Mouse (Mus musculus): ENCODE measurements around the gene Rrnad1.
A peak's percentile ranks its signal among the peaks of the same experiment; 100 is the strongest.

The Rrnad1 gene

DNA sequence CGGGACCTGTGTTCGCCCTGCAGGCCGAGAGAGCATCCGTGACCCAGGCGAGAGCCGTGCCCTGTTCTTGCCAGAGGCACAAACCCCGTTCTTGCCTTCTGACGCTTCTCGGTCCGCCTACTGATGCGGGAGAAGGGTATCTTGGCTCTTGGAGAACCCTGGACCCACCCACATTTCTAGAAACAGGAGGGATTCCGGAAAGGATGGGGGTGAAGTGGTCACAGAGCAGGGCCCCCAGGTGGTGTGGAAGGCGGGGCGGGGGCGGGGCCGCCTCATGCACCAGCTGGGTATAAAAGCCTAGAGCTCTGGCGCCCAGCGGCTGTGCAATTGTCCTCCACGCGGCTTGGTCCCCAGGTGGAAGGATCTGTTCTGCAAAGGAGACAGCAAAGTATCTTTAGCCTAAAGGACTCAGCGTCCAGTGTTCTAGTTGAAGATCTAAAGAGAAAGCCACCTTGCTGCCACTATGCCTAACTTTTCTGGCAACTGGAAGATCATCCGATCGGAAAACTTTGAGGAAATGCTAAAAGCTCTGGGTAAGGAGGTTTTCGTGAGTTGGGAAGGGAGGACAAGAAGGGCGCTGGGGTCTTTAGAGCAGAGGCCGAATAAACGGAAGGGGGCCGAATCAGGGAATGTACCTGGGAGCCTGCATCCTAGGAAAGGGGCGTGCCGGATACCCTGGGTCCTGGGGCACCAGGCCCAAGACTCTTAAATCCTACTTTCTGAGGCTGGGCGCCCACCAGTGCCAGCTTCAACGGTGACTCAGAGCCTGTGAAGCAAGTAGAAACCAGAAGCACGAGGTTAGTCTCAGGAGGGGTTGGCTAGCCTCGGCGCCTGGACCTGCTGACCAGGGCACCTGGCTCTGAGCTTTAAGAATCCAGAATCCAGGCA, 18.1 kb upstream of the Rrnad1 start, which contains the start of gene Crabp2:
Gene Crabp2, plus strand, starts transcription at position 289 of the 888 bp plus-strand sequence.
- peak; percentile 38 for DNase-seq

DNA sequence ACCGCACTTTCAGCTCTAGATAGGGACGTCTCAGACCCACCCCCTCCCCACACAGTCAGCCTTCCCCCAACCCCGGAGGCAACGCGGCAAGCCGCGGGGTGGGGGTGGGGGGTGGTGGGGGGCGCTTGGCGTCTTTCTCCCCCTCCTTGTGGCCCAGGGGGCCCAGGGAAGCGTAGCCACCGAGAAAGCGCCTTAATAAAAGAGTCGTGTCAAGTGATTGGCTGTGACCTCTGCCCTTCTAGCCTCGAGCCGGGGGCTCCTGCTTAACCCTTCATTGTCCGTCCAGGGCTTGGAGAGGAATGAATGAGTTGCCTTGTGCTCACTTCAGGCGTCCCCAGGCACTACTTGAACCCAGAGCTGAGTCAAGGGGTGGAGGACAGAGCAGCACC, 17.3 kb upstream of the Rrnad1 start:
- no peak for DNase-seq

DNA sequence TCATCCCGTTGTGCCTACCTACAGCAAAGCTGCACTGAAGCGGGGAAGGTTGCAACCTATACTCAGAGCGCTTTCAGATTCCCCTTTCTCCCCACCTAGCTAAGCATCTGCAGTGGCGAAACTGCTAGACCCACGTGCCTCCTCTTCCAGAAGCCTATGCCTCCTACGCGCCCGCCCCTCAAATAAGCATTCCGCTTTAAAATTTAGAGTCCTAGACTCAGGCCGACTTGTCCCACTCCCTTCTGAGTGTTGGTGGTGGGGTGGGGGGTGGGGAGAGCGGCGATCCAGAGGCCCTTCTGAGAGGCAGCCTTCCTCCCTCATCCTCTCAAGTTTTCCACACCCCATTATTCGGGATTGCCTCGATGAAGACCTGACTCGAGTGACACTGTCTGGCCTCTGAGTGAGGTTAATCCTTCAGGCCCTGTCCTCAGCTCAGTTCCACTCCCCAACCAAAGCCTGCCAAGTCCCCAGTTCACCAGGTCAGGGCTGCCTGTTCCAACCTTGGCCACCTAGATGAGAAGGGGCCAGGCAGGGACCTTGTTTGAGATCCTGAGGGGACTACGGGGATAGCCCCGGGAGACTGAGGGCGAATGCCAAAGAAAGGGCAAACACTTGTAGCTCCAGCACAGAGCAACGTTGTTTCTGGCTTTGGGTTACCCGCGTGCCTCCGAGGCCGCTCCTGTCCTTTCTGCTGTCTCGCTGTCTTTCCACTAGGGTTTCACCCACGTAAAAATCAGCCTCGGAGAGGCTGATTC, 16.7 kb upstream of the Rrnad1 start:
- peak; percentile 19 for DNase-seq

DNA sequence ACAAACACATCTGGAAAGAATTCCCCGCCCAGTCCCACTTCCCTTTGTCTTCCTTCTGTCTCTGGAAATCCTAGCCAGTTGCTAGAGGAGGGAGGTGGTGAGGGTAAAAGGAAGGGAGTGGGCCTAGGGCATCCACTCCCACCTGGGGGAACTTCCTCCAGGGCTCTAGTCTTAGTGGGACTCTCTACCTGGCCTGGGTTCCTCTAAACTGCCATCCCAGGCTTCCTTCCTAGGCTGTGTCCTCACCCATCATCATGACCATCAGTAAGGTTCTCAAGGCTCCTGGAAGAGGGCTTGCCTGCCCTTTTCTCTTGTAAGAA, 16.0 kb upstream of the Rrnad1 start:
- no peak for DNase-seq

DNA sequence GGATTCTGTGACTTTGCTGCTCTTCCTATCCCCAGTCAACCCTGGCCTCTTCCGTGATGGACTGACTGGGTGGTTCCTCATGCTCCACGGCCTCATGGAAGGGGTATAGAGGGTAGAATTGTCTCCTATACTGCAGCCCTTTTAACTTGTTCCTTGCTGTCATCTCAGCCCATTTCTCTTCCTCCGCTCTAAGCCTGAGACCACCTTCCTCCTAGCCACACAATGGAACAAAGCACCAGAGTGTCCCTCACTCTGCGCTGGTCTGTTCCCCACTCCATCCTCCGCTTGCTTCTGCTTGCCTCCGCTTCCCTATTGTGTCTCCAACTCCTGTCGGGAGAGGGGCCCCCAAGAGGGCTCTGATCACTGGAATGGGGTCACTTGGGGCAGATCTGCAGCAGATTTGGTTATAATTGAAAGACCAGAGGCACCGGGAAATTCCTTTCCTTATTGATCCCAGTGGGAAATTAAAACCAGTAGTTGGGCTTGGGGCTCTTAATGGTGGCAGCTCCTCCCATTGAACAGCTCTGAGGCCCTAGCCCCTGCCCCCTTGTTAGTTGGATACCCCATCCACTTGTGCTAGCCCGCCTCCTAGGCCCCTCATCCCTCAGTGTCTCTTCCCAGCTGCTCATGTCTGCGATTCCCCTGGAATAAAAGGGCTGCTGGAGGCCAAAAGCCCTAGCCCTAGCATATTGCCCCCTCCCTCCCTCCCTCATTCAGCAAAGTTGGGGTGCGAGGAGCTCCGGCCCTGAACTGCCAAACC, 15.4 kb upstream of the Rrnad1 start:
- no peak for DNase-seq

DNA sequence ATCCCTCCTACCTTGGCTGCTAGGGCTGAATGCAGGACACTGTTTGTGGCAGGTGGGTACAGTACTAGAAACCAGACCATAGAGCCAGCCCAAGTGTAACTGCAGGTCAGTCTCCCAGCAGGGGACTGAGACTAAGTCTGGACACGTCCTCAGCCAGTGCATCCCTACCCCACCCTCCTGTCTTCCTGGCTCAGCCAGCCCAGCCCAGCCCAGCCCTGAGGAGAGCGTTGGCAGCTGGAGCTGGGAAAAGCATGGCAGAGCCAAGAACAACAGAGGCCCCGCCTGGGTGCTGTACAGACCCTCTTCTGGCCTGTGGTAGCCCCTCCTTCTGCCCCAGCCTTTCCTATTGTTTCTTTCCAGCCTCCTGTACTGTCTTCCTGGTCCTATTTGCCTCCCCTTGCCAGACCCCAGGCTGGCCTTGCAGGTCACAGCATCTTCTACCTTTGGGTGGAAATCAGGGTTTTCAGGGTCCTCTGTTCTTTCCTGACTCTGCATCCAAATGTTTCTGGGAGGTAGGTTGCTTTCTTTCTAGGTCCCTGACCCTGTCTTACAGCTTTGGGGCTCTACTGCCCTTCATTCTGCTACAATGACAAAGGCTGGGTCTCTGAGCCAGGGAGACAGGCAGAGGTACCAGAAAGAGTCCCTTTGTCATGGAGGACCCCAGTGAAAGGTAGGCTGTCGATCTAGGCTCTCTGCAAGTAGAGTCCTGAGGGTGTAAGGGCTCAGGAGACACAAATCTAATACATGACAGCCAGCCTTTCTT, 14.5 kb upstream of the Rrnad1 start:
- DNase-seq = peak; percentile 25

DNA sequence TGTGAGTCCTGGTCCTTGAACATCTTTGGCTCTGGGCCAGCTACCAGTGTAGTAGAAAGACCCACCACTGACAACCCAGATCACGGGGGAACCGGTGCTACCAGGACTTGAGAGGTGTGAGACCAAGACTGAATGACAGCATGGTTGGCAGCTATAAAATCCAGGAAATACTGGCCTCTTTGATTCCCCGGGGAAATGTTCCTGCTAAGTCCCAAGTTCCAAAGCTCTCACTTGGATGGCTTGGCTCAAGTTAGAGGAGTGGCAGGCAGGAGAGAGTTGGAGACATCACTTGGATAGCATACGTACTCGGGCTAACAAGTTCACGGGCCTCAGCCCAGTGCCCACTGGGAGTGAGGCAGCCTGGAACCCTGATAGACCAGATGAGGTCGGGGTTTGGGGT, 13.1 kb upstream of the Rrnad1 start:
- DNase-seq = peak; percentile 24

DNA sequence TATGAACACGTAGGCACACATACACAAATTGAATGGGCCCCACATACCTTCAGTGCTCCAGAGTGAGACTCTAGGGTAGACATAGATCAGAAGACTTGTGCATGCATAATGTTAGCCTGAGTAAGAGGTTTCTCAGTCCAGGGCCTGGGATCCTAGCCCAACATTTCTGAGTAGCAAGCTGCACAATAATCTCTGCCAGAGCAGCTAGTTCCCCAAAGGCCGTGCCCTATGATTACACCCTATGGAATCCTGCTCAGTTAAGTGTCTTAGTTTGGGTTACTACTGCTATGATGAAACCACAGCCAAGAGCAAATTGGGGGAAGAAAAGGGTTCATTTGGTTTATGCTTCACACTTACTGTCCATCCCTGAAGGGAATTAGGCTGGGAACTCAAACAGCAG, 12.0 kb upstream of the Rrnad1 start:
- no peak for DNase-seq

DNA sequence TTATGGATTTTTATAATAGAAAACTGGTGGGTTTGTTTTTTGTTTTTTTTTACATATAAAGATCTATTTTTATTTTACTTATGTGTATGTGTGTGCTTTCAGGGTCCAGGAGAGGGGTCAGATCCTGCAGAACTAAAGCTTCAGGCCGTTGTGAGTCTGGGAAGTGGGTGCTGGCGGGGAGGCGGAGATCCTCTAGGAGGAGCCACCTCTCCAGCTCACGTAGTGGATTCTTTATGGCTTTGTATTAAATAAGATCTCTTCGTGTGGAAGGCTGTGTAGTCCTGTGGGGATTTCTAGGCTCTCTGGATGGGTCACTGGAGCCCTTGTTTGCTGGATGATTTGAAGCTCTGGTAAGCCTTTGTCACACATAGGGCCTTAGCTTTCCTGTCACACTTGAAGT, 10.1 kb upstream of the Rrnad1 start:
- DNase-seq = no peak

DNA sequence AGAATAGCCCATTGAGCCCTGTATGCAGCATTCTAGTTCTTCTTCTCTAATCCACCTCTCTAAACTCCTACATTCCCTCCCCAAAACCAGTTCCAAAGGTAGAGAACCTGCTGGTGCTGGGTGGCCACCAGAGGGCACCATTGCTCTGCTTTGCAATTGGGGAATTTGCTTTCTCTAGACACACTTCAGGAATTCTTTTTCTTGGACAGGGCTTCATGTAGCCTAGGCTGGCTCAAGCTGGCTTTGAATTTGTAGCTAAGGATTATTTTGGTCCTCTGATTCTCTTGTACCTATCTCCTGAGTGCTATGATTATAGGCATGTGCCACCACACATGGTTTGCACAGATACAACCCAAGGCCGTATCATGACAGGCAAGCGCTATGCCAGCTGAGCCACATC, 5.3 kb upstream of the Rrnad1 start:
- DNase-seq = peak; percentile 94

DNA sequence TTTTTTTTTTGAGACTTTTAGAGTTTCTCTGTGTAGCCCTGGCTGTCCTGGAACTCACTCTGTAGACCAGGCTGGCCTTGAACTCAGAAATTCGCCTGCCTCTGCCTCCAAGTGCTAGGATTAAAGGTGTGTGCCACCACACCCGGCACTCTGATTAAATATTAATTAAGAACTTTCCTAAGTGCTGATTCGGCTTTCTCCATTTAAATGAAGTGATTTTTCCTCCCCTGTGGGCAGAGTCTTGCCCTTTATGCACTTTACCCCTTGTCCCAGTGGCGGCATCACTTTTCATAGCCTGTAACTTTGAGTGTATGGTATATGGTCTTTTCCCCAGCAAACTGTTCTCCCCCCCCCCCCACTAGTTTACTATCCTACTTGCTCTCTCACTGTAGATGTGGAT, 4.7 kb upstream of the Rrnad1 start:
- no peak for DNase-seq

DNA sequence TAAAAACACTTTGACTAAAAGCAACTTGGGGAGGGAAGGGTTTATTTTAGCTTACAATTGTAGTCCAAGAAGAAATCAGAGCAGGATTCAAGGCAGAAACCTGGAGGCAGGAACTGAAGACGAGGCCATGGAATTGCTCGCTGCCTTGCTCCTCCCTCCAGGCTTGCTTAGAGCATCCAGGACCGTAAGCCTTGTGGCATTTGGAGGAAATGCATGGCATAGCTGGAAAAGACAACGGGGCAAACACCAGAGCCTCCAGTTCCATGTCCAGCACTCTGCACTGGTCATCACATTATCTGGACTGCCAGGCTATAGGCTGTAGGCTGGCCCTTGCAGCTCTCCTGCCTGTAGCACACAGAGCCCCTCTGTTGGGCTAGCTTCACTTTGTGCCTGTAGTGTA, 4.0 kb upstream of the Rrnad1 start:
- no peak for DNase-seq

DNA sequence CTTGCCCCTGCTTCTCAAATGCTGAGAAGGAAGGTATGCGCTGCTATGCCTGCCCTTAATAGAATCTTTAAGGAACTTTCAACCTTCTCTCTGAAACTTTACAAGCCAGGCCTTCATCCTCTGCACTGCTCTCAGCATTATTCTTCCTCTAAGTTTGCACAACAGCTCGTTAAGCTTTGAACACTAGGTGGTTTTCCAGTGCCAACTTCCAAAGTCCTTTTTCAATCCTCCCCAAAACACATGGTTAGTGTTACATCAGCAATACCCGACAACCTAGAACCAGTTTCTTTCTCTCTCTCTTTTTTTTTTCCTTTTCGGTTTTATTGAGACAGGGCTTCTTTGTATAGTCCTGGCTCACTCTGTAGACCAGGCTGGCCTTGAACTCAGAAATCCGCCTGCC, 3.5 kb upstream of the Rrnad1 start:
- DNase-seq = no peak

DNA sequence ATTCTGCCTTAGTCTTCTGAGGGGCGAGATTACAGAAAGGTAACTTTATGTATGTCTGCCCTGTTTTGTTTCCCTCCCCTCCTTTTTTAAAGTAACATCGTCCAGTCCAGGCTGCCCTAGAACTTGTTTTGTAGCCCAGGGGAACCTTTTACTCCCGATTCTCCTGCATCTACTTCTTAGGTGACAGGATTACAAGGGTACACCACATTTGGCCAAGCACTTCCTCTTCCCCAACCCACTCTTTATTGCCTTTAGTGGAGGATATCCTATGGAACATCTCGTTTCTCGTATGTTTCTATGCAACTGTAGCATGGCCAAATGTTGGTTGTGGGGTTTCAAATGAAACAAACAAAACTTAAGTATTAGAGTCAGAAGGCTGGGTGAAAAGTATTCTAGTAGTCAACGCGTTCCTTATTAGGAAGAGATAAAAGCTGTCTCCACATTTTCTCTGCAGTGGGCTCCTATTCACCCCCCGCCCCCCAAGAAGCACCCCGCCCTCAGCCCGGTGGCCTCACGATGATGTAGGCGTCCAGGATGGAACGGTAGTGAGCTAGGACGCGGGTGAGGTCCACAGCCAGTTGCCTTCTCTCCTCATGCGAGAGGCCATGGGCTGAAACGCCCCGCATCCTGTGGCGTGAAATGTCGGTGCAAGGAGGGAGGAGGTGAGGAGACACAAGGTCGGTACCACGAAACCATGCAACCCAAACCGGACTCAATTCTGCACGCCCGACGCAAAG, 1.0 kb downstream of the Rrnad1 start:
- DNase-seq = no peak

DNA sequence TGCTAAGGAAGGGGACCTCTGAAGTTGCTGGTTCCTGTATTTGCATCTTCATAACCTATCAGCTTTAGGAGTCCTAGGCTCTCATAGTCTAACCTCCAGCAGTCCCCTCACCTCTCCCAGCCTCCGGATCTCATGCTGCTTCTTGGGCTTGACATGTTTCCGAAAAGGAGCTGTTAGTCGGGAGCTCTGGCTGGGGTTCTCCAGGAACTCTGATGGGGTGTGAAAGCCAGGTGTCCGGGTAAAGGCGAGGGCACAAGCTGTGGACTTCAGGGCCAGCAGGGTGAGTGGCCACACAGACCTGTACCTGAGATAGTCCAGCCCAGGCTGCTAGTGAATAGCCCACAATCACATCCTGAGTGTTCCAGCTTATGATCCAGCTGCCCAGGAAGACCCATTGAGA, 3.1 kb downstream of the Rrnad1 start:
- no peak for DNase-seq

DNA sequence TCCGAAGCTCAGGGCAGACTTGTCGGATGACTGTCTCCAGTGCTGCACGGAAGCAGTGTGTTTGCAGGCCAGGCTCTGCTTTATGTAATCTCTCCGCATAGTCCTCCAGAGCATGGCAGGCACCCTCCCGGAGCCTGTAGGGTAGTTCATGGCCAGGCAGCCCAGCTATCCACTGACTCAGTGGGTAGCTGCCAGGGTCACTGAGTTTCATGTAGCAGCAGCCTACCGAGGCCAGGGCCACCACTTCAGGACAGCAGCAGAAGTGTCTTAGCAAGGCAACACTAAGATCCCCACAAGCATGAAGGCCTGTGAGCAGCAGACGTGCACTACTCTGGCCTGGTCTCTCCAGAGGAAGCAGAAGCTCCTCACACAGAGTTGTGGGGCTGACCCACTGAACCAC, 5.5 kb downstream of the Rrnad1 start:
- no peak for DNase-seq

DNA sequence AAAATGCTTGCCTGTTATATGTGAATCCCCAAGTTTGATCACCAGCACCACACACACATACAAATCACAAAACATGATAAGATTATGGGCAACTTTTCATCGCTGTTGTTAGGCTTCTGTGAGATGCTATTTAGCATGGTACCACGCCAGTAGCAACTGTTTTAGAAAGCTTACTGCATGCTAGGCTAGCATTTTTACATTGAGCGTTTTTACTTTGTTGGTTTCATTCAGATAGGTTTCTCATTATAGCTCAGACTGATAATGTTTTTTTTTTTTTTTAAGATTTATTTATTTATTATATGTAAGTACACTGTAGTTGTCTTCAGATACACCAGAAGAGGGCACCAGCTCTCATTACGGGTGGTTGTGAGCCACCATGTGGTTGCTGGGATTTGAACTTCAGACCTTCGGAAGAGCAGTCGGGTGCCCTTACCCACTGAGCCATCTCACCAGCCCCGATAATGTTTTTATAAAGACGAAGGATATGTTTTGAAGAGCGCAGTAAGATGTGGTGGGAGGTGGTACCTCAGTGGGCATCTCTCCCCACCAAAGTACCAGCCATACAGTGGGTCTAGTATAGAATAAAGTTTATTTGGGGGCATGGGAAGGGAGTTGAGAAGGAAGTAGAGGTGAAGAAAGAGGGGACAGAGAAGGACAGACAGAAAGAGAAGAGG, 10.1 kb downstream of the Rrnad1 start:
- no peak for DNase-seq

DNA sequence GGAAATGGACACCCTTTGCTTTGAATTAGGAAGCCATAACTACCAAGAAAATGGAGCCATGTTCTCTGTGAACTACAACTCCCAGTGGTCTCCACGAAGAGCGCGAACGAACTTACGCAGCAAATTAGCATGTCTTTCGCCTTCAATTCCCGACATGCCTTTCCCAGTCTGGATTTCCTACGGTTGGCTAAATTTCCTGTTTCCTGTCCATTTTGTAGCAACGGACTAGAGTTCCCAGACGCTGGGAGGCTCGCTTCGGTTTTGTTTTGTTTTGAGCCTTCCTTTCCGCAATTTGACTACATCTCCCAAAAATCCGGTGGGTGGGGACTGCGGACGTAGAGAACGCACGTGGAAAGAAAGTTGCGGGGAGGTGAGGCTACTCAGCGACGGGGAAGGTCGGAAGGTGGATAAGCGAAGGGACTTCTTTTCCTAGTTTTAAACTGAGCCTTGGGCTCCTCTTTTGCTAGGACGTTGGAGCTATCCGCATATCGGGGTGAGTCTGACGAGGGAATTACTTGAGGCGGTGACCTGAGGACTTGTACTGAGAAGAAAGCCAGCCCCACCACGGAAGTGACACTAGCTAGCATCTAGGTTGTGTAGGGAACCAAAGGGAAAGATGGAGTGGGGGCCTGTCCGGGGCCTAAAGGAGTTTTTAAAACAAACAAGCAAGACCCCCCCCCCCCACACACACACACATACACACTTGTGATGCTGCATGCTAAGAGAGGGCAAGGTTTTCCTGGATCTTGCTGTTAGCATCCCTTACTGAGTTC, 11.0 kb downstream of the Rrnad1 start, which contains the start of gene Mrpl24:
Gene Mrpl24, plus strand, starts transcription at position 171 of the 773 bp plus-strand sequence.
- peak; percentile 83 for DNase-seq

DNA sequence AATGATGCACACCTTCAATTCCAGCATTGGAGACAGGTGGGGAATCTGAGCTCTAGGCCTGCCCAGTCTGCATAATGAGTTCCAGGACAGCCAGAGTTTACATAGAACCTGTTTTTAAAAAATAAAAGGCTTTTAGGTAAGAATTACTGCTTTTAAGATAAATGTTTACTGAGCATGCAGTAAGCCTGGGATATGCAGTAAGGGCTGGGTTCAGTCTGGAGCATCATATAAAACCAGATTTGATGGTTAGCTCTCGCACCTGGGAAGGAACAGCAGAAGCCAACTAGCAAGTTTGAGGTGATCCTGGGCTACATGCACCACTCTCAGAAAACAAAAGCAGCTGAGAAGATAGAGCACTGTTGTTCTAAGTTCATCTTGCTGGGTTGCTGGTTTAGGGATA, 12.0 kb downstream of the Rrnad1 start:
- DNase-seq = no peak

DNA sequence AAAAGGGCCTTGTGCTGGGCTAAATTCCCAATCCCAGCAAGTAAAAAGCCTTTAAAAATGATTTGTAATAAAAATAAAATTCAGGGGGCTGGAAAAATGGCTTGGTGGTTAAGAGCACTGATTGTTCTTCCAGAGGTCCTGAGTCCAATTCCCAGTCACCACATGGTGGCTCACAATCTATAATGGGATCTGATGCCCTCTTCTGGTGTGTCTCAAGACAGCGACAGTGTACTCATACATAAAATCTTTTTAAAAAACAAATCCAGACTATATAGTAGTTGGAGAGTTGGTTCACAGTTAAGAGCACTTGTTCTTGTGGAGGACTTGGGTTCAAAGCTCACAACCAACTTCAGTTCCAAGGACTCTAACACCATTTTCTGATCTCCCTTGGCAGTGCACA, 13.5 kb downstream of the Rrnad1 start:
- DNase-seq = no peak

DNA sequence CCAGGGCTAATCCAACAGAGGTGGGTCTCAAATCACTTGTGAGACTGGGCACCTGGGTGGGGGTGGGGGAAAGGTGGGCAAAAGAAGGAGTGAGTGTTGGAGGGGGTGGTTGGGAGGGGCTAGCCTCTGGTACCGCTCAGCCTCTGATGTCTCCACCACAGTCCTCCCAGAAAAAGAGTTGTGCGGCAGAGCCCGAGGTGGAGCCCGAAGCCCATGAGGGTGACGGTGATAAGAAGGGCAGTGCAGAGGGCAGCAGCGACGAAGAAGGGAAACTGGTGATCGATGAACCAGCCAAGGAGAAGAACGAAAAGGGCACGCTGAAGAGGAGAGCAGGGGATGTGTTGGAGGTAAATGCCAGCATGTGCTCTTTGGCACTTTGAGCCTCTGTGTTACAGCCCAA, 16.6 kb downstream of the Rrnad1 start:
- no peak for DNase-seq
